Mouse (Mus musculus): ENCODE results near the gene Ube2q1. TPM values are rescaled to one million over a fixed set of nuclear protein-coding genes. Genes with fewer than 3 reads are reported as not detected.
"Not testable (repeated sequence)": the region's sequence is repeated elsewhere in the genome, so short reads cannot be mapped to it uniquely, and the experiment has no call there.

Gene Ube2q1
- polyA plus RNA-seq, 1 experiment from 2014 or later = 21.3 TPM

DNA sequence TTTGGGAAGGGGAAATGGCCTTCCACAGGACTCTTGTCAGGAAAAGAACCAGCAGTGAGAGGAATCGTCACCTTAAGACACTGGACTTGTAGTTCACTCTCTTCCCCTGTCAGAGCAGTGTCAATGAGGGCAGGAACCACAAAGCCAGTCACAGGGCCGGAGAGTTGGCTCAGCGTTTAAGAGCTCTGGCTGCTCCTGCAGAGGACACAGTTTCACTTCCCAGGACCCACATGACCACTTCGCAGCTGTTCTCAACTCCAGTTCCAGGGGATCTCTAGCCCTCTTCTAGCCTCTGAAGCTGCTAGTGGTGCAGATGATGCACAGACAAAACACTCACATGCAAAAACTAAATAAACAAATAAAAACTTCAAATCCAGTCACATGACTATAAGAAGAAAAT is 22.9 kb downstream of the Ube2q1 start:
- H3K4me1 ChIP-seq (replicated peaks; ENCODE audit: control insufficient read depth, insufficient read depth, low read length) = no peaks in the 10 kb centered on the region
- H3K27ac ChIP-seq (ENCODE audit: low read depth) = no peak overlapping the region
- no peaks in the 10 kb centered on the region for H3K9me3 ChIP-seq (ENCODE audit: control insufficient read depth, low read length)
- DNase-seq (ENCODE audit: low spot score) = no peak
- no peak overlapping the region for H3K4me2 ChIP-seq (ENCODE audit: low read length)
- H3K27me3 ChIP-seq (replicated peaks; ENCODE audit: control insufficient read depth, insufficient read depth, low read length) = no peaks in the 10 kb centered on the region
- H3K4me3 ChIP-seq (ENCODE audit: low read depth, low read length) = no peak overlapping the region
- no peak for ATAC-seq (replicated peaks; ENCODE audit: low FRiP score, low TSS enrichment, low read depth)
- H3K9ac ChIP-seq (ENCODE audit: low read length) = no peak overlapping the region
- WGBS = 35% methylated on average over 4 of the region's 4 CpGs
- H3K36me3 ChIP-seq (ENCODE audit: control insufficient read depth, insufficient read depth, low read length) = no peaks in the 10 kb centered on the region

DNA sequence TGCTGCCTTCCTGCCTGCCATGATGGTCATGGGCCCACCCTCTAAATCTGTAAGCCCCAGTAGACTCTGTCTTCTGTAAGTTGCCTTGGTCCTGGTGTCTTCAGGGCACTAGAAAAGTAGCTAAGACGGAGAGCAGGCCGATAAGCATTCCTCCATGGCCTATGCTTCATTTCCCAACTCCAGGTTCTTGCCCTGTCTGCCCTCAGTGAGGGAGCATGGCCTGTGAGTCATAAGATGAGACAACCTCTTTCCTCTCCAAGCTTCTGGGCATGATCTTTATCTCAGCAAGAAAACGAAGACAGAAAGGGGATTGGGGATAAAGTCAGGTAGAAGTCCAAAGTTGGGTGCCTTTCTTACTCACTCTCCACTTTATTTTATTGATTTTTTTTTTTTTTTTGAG is 25.1 kb downstream of the Ube2q1 start:
- Histone ChIP-seq H3K27me3 (replicated peaks; ENCODE audit: control insufficient read depth, insufficient read depth, low read length) (no peaks in the 10 kb centered on the region), H3K4me1 (replicated peaks; ENCODE audit: control insufficient read depth, insufficient read depth, low read length) (no peaks in the 10 kb centered on the region), H3K4me2 (ENCODE audit: low read length) (no peak overlapping the region), H3K9me3 (ENCODE audit: control insufficient read depth, low read length) (no peaks in the 10 kb centered on the region), H3K9ac (ENCODE audit: low read length) (no peak overlapping the region), H3K4me3 (ENCODE audit: low read depth, low read length) (no peak overlapping the region), H3K36me3 (ENCODE audit: control insufficient read depth, insufficient read depth, low read length) (no peaks in the 10 kb centered on the region), H3K27ac (ENCODE audit: low read depth) (no peak overlapping the region)
- WGBS = 87% methylated on average over 3 of the region's 3 CpGs
- ATAC-seq (replicated peaks; ENCODE audit: low FRiP score, low TSS enrichment, low read depth) = no peak
- no peak for DNase-seq (ENCODE audit: low spot score)

DNA sequence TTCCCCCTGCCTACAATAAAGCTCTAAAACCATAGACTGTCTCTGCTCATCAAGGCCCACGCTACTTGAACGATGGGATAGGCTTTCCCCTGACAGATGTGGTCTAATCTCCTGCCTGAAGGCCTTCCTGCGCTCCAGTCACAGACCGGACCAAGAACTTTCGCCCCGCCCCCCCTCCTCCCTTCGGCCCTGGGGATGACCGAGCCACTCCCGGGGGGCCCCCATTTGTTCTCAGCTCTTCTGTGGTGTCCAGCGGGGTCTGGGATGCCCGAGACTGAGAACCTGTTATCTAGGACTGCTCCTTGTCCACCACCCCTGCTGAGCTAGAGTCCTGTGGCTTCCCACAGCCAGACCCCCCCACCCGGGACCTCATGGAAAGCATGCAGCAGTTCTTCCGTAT is 26.1 kb downstream of the Ube2q1 start:
- Histone ChIP-seq H3K9ac (ENCODE audit: low read length) (no peak overlapping the region), H3K36me3 (ENCODE audit: control insufficient read depth, insufficient read depth, low read length) (no peaks in the 10 kb centered on the region), H3K27me3 (replicated peaks; ENCODE audit: control insufficient read depth, insufficient read depth, low read length) (no peaks in the 10 kb centered on the region), H3K4me2 (ENCODE audit: low read length) (peak overlapping the region; percentile 42), H3K4me1 (replicated peaks; ENCODE audit: control insufficient read depth, insufficient read depth, low read length) (no peaks in the 10 kb centered on the region), H3K27ac (ENCODE audit: low read depth) (no peak overlapping the region), H3K4me3 (ENCODE audit: low read depth, low read length) (no peak overlapping the region), H3K9me3 (ENCODE audit: control insufficient read depth, low read length) (no peaks in the 10 kb centered on the region)
- ATAC-seq (replicated peaks; ENCODE audit: low FRiP score, low TSS enrichment, low read depth) (no peak), DNase-seq (ENCODE audit: low spot score) (no peak)
- 6% methylated on average over 13 of the region's 13 CpGs for WGBS

DNA sequence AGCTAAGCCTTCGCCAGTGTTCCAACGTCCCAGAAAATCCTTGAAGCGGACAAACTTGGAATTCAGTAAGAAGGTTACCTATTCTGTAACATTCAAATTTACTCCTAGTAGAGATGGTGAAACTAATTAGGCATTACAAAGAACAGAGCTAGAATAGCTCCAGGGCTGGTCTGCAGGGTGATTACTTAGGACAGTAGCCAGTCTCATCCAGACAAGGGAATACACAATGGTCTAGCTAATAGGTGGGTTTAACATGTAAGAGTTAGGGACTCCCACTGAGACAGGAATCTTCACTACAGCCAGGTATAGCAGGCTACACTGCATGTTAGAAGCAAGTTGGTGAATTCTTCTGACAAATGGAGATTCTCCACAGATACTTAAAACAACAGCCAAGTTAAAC is 26.7 kb downstream of the Ube2q1 start:
- H3K27me3 ChIP-seq (replicated peaks; ENCODE audit: control insufficient read depth, insufficient read depth, low read length); H3K9ac ChIP-seq (ENCODE audit: low read length); H3K27ac ChIP-seq (ENCODE audit: low read depth); ATAC-seq (replicated peaks; ENCODE audit: low FRiP score, low TSS enrichment, low read depth); DNase-seq (ENCODE audit: low spot score); H3K4me3 ChIP-seq (ENCODE audit: low read depth, low read length); H3K4me1 ChIP-seq (replicated peaks; ENCODE audit: control insufficient read depth, insufficient read depth, low read length); H3K4me2 ChIP-seq (ENCODE audit: low read length); H3K9me3 ChIP-seq (ENCODE audit: control insufficient read depth, low read length); H3K36me3 ChIP-seq (ENCODE audit: control insufficient read depth, insufficient read depth, low read length): not testable (repeated sequence)
- WGBS = 54% methylated on average over 3 of the region's 3 CpGs

GRCm38 (mm10) chr3:89800774-89801506 is 27.5 kb downstream of the Ube2q1 start:
- H3K27me3 ChIP-seq (replicated peaks; ENCODE audit: control insufficient read depth, insufficient read depth, low read length) = no peaks in the 10 kb centered on the region
- H3K4me2 ChIP-seq (ENCODE audit: low read length) = no peak overlapping the region
- ATAC-seq (replicated peaks; ENCODE audit: low FRiP score, low TSS enrichment, low read depth) (no peak), DNase-seq (ENCODE audit: low spot score) (no peak)
- no peaks in the 10 kb centered on the region for H3K4me1 ChIP-seq (replicated peaks; ENCODE audit: control insufficient read depth, insufficient read depth, low read length)
- 55% methylated on average over 5 of the region's 5 CpGs for WGBS
- H3K9ac ChIP-seq (ENCODE audit: low read length) = no peak overlapping the region
- no peak overlapping the region for H3K4me3 ChIP-seq (ENCODE audit: low read depth, low read length)
- no peaks in the 10 kb centered on the region for H3K36me3 ChIP-seq (ENCODE audit: control insufficient read depth, insufficient read depth, low read length)
- no peak overlapping the region for H3K27ac ChIP-seq (ENCODE audit: low read depth)
- H3K9me3 ChIP-seq (ENCODE audit: control insufficient read depth, low read length) = no peaks in the 10 kb centered on the region

DNA sequence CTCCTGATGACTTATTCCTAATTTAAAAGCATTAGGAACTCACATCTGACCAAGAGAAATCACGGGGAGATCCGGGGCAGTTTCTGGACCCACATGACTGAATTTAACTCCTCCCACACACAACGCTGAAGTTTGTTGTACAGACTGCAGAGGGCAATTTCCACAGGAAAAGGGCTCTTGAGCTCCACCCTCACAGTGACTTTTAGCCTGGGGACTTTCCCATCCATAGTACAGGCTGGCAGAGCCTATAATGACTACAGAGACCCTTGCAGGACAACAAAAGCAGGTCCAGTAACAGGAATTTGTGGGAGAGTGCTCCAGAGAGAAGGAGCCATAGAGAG is 28.1 kb downstream of the Ube2q1 start:
- Histone ChIP-seq H3K9me3 (ENCODE audit: control insufficient read depth, low read length) (no peaks in the 10 kb centered on the region), H3K36me3 (ENCODE audit: control insufficient read depth, insufficient read depth, low read length) (no peaks in the 10 kb centered on the region), H3K9ac (ENCODE audit: low read length) (no peak overlapping the region), H3K4me2 (ENCODE audit: low read length) (no peak overlapping the region), H3K4me1 (replicated peaks; ENCODE audit: control insufficient read depth, insufficient read depth, low read length) (no peaks in the 10 kb centered on the region), H3K4me3 (ENCODE audit: low read depth, low read length) (no peak overlapping the region), H3K27me3 (replicated peaks; ENCODE audit: control insufficient read depth, insufficient read depth, low read length) (no peaks in the 10 kb centered on the region), H3K27ac (ENCODE audit: low read depth) (no peak overlapping the region)
- DNase-seq (ENCODE audit: low spot score) = no peak
- no peak for ATAC-seq (replicated peaks; ENCODE audit: low FRiP score, low TSS enrichment, low read depth)
- WGBS = 15% methylated on average over 3 of the region's 3 CpGs

DNA sequence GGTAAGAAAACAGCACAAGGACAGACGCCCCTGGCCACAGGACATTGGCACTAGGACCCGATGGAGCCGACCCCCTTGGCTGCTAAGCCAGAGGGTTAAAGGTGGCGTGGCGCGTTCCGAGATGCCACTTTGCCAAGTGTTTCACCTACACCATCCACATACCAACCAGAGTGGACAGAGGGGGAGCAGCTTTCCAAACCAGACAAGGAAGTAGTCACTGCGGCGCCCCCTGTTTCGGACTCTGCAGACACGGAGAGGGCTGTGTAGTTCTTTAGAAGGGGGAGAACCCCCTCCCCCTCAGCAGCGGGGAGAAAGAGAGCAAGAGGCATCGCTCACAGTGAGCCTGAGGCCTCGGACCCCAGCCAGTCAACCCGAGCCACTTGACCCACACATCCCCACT is 29.5 kb downstream of the Ube2q1 start:
- Histone ChIP-seq H3K27me3 (replicated peaks; ENCODE audit: control insufficient read depth, insufficient read depth, low read length) (no peaks in the 10 kb centered on the region), H3K27ac (ENCODE audit: low read depth) (no peak overlapping the region), H3K4me1 (replicated peaks; ENCODE audit: control insufficient read depth, insufficient read depth, low read length) (no peaks in the 10 kb centered on the region), H3K4me3 (ENCODE audit: low read depth, low read length) (no peak overlapping the region), H3K4me2 (ENCODE audit: low read length) (no peak overlapping the region), H3K36me3 (ENCODE audit: control insufficient read depth, insufficient read depth, low read length) (no peaks in the 10 kb centered on the region), H3K9me3 (ENCODE audit: control insufficient read depth, low read length) (0 out of 2 replicates have a peak, but pooled peaks cover 3% of the 10 kb centered on the region), H3K9ac (ENCODE audit: low read length) (no peak overlapping the region)
- no peak for ATAC-seq (replicated peaks; ENCODE audit: low FRiP score, low TSS enrichment, low read depth)
- WGBS = 79% methylated on average over 15 of the region's 15 CpGs
- no peak for DNase-seq (ENCODE audit: low spot score)

DNA sequence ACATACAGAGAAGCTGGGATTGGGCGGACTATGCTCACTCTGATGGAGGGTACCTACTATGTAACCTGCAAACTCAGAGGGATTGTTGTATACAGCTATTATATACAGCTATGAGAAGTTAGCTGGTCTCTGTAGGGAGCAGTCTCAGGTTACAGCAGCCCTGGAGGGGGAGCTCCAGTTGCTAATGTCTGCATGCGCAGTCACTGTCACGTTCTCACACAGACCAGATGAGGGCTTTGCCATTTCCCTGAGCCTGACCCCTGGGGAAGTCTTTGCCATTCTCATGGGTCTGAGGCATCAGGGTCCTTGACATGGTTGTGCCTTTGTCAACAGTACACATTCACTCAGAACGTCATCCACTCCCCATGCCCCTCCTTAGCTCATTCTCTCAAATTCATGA is 31.8 kb downstream of the Ube2q1 start:
- Histone ChIP-seq H3K9ac (ENCODE audit: low read length) (no peak overlapping the region), H3K27ac (ENCODE audit: low read depth) (no peak overlapping the region), H3K36me3 (ENCODE audit: control insufficient read depth, insufficient read depth, low read length) (no peaks in the 10 kb centered on the region), H3K4me2 (ENCODE audit: low read length) (no peak overlapping the region), H3K9me3 (ENCODE audit: control insufficient read depth, low read length) (0 out of 2 replicates have a peak, but pooled peaks cover 3% of the 10 kb centered on the region), H3K27me3 (replicated peaks; ENCODE audit: control insufficient read depth, insufficient read depth, low read length) (no peaks in the 10 kb centered on the region), H3K4me1 (replicated peaks; ENCODE audit: control insufficient read depth, insufficient read depth, low read length) (no peaks in the 10 kb centered on the region), H3K4me3 (ENCODE audit: low read depth, low read length) (no peak overlapping the region)
- no peak for ATAC-seq (replicated peaks; ENCODE audit: low FRiP score, low TSS enrichment, low read depth)
- DNase-seq (ENCODE audit: low spot score) = no peak
- 57% methylated on average over 4 of the region's 4 CpGs for WGBS

DNA sequence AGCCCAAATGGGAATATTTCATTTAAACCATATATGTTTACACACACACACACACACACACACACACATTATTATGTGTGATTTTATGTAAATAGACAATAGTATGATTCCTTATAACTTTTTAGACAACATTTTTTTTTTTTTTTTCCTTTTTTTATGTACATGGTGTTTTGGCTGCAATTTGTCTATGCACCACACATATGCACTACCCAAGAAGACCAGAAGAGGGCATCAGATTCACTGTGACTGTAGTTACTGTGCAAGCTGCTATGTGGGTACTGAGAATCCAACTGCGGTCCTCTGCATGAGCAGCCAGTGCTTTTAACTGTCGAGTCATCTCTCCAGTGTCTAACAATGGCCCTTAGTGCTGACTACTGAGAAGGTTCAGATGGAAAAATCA is 33.3 kb downstream of the Ube2q1 start:
- H3K4me3 ChIP-seq (ENCODE audit: low read depth, low read length) = no peak overlapping the region
- 97% methylated on average over 2 of the region's 2 CpGs for WGBS
- H3K4me2 ChIP-seq (ENCODE audit: low read length) = no peak overlapping the region
- H3K4me1 ChIP-seq (replicated peaks; ENCODE audit: control insufficient read depth, insufficient read depth, low read length) = no peaks in the 10 kb centered on the region
- H3K27ac ChIP-seq (ENCODE audit: low read depth) = no peak overlapping the region
- H3K36me3 ChIP-seq (ENCODE audit: control insufficient read depth, insufficient read depth, low read length) = no peaks in the 10 kb centered on the region
- no peak for DNase-seq (ENCODE audit: low spot score)
- no peak overlapping the region for H3K9ac ChIP-seq (ENCODE audit: low read length)
- no peaks in the 10 kb centered on the region for H3K27me3 ChIP-seq (replicated peaks; ENCODE audit: control insufficient read depth, insufficient read depth, low read length)
- H3K9me3 ChIP-seq (ENCODE audit: control insufficient read depth, low read length) = 0 out of 2 replicates have a peak, but pooled peaks cover 3% of the 10 kb centered on the region
- ATAC-seq (replicated peaks; ENCODE audit: low FRiP score, low TSS enrichment, low read depth) = no peak

All from intestine, embryonic 14.5 days (tissue).